Mouse (Mus musculus): ENCODE results near the gene Il21r.

- TF ChIP-seq REST (IDR thresholded peaks at IDR 0.05; ENCODE audit: insufficient read depth, insufficient read length) (no peak), CEBPB (IDR thresholded peaks at IDR 0.05; ENCODE audit: insufficient read depth, poor library complexity, severe bottlenecking) (no peak), POLR2A (IDR thresholded peaks at IDR 0.05; ENCODE audit: insufficient read length, low read depth) (no peak), MAX (IDR thresholded peaks at IDR 0.05; ENCODE audit: low read depth) (no peak), MYOD1 (IDR thresholded peaks at IDR 0.05; ENCODE audit: control insufficient read depth in 1 of 3, insufficient read length in 2 of 3, low read depth in 2 of 3) (peak in 1 of 3 experiments; percentile 12), TCF12 (IDR thresholded peaks at IDR 0.05; ENCODE audit: insufficient read depth, poor library complexity, severe bottlenecking) (no peak), USF1 (IDR thresholded peaks at IDR 0.05; ENCODE audit: low read depth) (no peak), MYOG (IDR thresholded peaks at IDR 0.05; ENCODE audit: control insufficient read depth in 1 of 3, insufficient read depth in 1 of 3, insufficient read length in 2 of 3, low read depth in 2 of 3) (no peak), E2F4 (IDR thresholded peaks at IDR 0.05; ENCODE audit: insufficient read depth) (no peak), SRF (IDR thresholded peaks at IDR 0.05; ENCODE audit: control insufficient read depth, insufficient read length, low read depth) (no peak), POLR2AphosphoS2 (IDR thresholded peaks at IDR 0.05; ENCODE audit: insufficient read length, low read depth) (peak; percentile 36), TCF3 (IDR thresholded peaks at IDR 0.05; ENCODE audit: insufficient read length, low read depth) (no peak)
Measured at GRCm38 (mm10) chr7:125581317-125581672, 21.9 kb upstream of the Il21r start.
